8 mouse cellular contexts compared by ENCODE assay signal in the genomic region with DNA sequence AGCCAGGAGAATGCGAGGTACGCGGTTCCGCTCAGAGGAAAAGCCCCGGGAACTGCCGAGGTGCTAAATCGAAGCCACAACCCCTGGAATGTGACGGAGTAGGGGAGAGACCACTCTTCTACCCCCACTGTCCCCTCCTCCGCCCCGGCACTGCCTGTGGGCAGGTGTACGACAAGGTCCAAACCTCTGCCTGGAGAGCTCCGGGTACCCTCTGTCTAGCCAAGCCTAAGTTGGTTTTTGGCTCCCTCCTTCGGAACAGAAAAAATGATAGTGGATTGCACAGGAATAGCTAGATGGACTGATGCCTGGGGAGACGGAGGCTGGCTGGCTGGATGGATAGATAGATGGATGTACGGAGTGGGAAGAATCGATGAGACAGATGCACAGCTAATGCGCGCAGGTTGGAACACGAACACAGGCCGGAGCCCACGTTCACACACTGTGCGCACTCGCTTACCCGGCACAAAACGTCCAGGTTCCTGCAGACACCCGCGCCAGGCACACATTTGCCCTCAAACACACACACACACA. TPM values are rescaled to one million over a fixed set of nuclear protein-coding genes. Genes with fewer than 3 reads are reported as not detected.
DNase-seq lines count a peak whose midpoint lies in the region; ATAC-seq and TF ChIP-seq lines count a peak whose summit lies in the region.

No protein-coding gene starts in this region.

- TF ChIP-seq CTCF in hindbrain, postnatal 0 days (IDR thresholded peaks at IDR 0.05; ENCODE audit: low read depth), result peak; percentile 64

- H3K36me3 ChIP-seq in hindbrain, postnatal 0 days (ENCODE audit: insufficient read depth, low read length), result no peaks in the 10 kb centered on the region

- peak overlapping the region; percentile 80 for H3K27ac ChIP-seq in hindbrain, postnatal 0 days

- peak; percentile 25 to 62 for DNase-seq in urinary bladder, adult 18-20 months (ENCODE audit: low spot score in 2 of 2)
- DNase-seq in urinary bladder, postnatal 10 days (ENCODE audit: low spot score), result no peak
- peak; percentile 82 for DNase-seq in hindbrain, postnatal 0 days (ENCODE audit: low spot score)
- peak; percentile 53 for DNase-seq in left cerebral cortex, adult 11 months (ENCODE audit: low spot score)
- DNase-seq in lung, postnatal 10 days, result peak; percentile 49
- DNase-seq in right cerebral cortex, adult 2 months (ENCODE audit: low spot score in 2 of 2), result peak; percentile 71 to 76

- peak overlapping the region; percentile 60 for H3K4me3 ChIP-seq in hindbrain, postnatal 0 days (ENCODE audit: low read length)

- H3K27me3 ChIP-seq in hindbrain, postnatal 0 days (ENCODE audit: insufficient read depth, low read length), result no peaks in the 10 kb centered on the region

- H3K4me2 ChIP-seq in hindbrain, postnatal 0 days (ENCODE audit: low read depth, low read length), result peak overlapping the region; percentile 84

- 1% methylated on average over 27 of the region's 27 CpGs for WGBS in hindbrain, postnatal 0 days

- H3K4me1 ChIP-seq in hindbrain, postnatal 0 days (ENCODE audit: insufficient read depth, low read length), result no peaks in the 10 kb centered on the region

- no peaks in the 10 kb centered on the region for H3K9me3 ChIP-seq in hindbrain, postnatal 0 days (ENCODE audit: low read length)

- peak overlapping the region; percentile 64 for H3K9ac ChIP-seq in hindbrain, postnatal 0 days (replicated peaks; ENCODE audit: low read length)

- peak; percentile 26 for ATAC-seq in frontal cortex, adult (ENCODE audit: low TSS enrichment)
- 0 out of 2 replicates have a peak, but pooled peaks have one; percentile 4 for ATAC-seq in hindbrain, postnatal 0 days
- ATAC-seq in CD4-positive, CD25-positive, alpha-beta regulatory T cell, adult 4 months, result no peak

RNA-seq across cellular contexts. Expression of a gene that starts 1.4 kb away (rescaled TPM):
- 88.1 and 107 TPM in 2 replicates for total RNA-seq in hindbrain, postnatal 0 days (2014; rRNA removed)
- polyA plus RNA-seq in hindbrain, postnatal 0 days (2015; fragmentation: Nextera tagmentation; extraction: Ambion mirVana), result 34.2 and 36.0 TPM in 2 replicates
- under 1 TPM in 1 of 2 experiments, not detected in 1; 0.07 TPM for polyA plus RNA-seq in CD4-positive, CD25-positive, alpha-beta regulatory T cell, adult 4 months (2017; shearing (Covaris generic))

Comparison
In these comparisons a context has a peak if more than half of its experiments do, and no peak if none do; other contexts are left out.
1. RNA of a gene that starts 1.4 kb away (polyA plus RNA-seq): 34.2 to 36.0 TPM in hindbrain, postnatal 0 days; 0.07 TPM in CD4-positive, CD25-positive, alpha-beta regulatory T cell, adult 4 months; every median in the first group is over 10 times any median in the second.